ENCODE assay signal across 13 mouse cellular contexts in genomic region chr6:104605214-104605613, GRCm38 (mm10).
"Had no signal": no experiment of that assay in that cellular context is flagged by ENCODE, and none has a peak within 500 bp of the region (broad histone marks: within the 10 kb centered on the region; RNA-seq: fewer than 3 reads in every experiment).

No protein-coding gene starts in this region.

- H3K4me1 ChIP-seq: kidney, embryonic 15.5 days; liver, embryonic 13.5 days; megakaryocyte, embryonic 14.5 days; midbrain, embryonic 10.5 days had no signal

- H3K4me2 ChIP-seq: kidney, embryonic 15.5 days; liver, embryonic 13.5 days had no signal

- H3K9me3 ChIP-seq: kidney, embryonic 15.5 days; liver, embryonic 13.5 days; megakaryocyte, embryonic 14.5 days; midbrain, embryonic 10.5 days had no signal

- H3K9ac ChIP-seq: kidney, embryonic 15.5 days; liver, embryonic 13.5 days had no signal

- H3K4me3 ChIP-seq: kidney, embryonic 15.5 days; left cerebral cortex, adult 2 months; liver, embryonic 13.5 days; megakaryocyte, embryonic 14.5 days; midbrain, embryonic 10.5 days had no signal

- H3K27ac ChIP-seq: kidney, embryonic 15.5 days; left cerebral cortex, adult 2 months; liver, embryonic 13.5 days; midbrain, embryonic 10.5 days had no signal

- H3K27me3 ChIP-seq: kidney, embryonic 15.5 days; liver, embryonic 13.5 days; megakaryocyte, embryonic 14.5 days had no signal

- DNase-seq: kidney, adult 11 months; kidney, adult 8-10 months; kidney, postnatal 10 days; kidney, postnatal 36 days; layer of hippocampus, postnatal 36 days; liver, embryonic 13.5 days; lung, postnatal 36 days; thymus, adult 18-20 months; thymus, postnatal 36 days had no signal

- H3K36me3 ChIP-seq: kidney, embryonic 15.5 days; liver, embryonic 13.5 days; midbrain, embryonic 10.5 days had no signal
